Mouse (Mus musculus) spleen, postnatal 4 days (tissue): ENCODE results near the gene Rasgrp2.

ENCODE experiments used
- DNase-seq, 2 experiments: peaks; one replicate each; pipeline ENCODE4 v3.0.0; 2022; ENCODE audit warnings: low spot score in 2 of 2

Rasgrp2 gene

GRCm38 (mm10) chr19:6382323-6382924, 16.7 kb upstream of the Rasgrp2 start:
- no peak for DNase-seq

DNA sequence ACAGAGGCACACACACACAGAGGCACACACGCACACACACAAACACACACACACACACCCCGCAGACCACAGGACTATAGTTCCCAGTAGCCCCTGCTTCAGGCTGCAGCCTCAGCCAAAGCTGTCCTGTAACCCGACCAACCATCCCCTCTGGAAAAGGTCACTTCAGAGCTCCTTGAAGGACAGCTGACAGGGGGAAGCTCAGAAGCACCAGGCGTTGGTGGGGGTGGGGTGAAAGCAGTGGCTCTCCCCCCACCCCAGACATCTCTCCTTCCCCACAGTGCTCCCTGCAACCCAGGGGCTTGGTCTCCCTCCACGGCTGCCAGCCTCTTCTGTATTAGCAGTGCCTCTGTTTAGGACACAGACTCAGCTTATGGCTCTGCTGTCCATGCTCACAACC, 15.7 kb upstream of the Rasgrp2 start:
- DNase-seq = no peak

DNA sequence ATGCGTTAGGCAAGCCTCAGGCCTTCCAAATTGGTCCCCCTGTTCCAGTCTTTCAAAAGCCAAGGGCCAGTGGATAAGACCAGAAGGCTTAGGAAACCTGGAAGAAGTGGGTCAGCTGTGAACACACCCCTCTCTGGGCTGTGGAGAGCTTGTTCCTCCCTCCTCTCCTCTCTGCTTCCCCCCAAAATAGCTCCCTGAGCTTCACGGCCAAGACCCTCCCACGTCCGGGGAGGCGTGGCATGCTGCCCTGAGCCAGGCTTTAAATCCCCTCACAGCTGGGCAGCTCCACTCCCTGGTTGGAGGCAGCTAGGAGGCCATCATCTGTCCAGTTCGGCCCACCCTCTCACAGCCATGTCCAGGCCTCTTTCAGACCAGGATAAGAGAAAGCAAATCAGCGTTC, 15.0 kb upstream of the Rasgrp2 start, which contains the start of gene Pygm:
Gene Pygm (plus strand): TSS at position 272 of the 400 bp plus-strand sequence.
- no peak for DNase-seq

DNA sequence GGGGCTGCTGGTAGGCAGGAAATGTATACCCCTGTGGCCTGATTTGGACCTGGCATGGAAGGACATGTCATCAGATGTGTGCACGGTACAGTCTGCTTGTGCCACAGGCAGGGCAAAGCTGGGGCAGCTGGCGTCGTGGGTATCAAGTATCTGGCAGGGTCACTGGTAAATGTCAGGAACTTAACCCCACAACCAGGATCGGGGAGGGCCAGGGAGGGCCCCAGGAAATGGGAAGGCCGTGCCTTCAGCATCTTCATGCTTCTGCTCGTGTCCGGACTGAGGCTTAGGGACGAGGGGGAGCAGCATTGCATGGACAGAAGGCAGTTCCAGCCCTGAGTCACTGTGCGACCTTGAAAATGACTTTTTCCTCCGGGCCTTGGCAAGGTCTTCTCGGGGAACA, 14.2 kb upstream of the Rasgrp2 start:
- DNase-seq = no peak

DNA sequence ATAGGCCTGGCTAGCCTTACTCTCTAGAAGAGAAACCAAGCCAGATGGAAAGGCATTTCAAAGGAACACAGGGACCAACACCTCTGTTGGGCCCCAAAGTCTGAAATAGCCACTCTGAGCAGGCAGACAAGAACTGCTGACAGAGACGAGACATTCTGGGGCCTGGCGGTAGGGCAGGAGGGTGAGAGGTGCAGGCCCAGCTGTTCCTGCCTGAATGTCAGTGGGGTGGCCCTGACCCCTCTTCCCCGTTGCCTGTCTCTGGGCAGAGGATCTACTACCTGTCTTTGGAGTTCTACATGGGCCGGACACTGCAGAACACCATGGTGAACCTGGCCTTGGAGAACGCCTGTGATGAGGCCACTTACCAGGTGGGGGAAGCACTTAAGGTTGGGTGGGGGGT, 13.7 kb upstream of the Rasgrp2 start:
- no peak for DNase-seq

- DNase-seq = no peak
Observed at GRCm38 (mm10) chr19:6385821-6386220, 13.3 kb upstream of the Rasgrp2 start.

DNA sequence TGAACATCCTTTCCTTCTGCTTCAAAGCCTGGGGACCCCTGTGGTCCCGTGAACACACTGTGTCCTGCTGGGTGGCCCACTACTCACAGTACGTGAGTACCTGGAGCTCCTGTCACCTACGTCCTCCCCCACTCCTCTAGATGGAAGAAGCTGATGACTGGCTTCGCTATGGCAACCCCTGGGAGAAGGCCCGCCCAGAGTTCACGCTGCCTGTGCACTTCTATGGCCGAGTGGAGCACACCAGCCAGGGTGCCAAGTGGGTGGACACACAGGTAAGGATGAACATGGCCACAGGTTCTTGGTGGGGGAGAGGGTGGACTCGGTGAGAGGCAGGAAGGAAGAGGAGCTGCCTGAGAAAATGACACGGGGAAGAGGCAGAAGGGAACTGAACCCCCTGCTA, 12.9 kb upstream of the Rasgrp2 start:
- no peak for DNase-seq

DNA sequence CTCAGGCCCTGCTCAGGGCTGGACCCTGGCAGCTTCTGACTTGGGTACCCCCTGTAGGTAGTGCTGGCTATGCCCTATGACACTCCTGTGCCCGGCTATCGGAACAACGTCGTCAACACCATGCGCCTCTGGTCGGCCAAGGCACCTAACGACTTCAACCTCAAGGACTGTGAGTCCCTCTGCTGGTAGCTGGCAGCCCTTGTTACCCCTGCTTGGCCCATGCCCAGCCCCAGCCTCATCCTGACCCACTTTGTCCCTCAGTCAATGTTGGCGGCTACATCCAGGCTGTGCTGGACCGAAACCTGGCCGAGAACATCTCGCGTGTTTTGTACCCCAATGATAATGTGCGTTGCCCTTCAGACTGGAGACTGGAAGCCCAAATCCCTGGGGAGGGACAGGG, 11.1 kb upstream of the Rasgrp2 start:
- DNase-seq = peak in 1 of 2 experiments; percentile 66

- peak in 1 of 2 experiments; percentile 53 for DNase-seq
Observed at GRCm38 (mm10) chr19:6389803-6390202, 9.3 kb upstream of the Rasgrp2 start.

- DNase-seq = no peak
Observed at GRCm38 (mm10) chr19:6390251-6390650, 8.9 kb upstream of the Rasgrp2 start.

DNA sequence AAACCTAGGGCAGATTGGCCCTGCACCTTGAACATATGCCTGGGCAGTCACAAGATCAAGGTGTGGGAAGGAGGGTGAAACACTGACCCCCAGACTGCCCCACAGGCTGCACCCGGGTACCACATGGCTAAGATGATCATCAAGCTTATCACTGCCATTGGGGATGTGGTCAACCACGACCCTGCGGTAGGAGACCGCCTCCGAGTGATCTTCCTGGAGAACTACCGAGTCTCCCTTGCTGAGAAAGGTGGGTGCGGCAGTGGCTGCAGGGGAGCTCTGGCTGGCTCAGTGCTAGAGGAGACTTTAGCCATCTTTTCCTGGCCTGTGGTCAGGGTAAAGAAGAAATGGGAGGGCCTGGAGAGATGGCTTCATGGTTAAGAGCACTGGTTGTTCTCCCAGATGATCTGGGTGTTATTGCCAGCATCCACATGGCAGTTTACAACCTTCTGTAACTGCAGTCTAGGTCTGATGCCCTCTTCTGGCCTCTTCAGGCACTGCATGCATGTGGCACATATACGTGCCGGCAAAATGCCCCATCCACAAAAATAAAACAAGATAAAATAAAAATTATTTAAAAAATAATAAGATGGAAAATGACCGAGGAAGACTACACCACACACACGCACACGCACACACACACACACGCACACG, 6.3 kb upstream of the Rasgrp2 start:
- DNase-seq = no peak

GRCm38 (mm10) chr19:6393637-6394036, 5.5 kb upstream of the Rasgrp2 start:
- no peak for DNase-seq

- DNase-seq = no peak
Observed at GRCm38 (mm10) chr19:6396237-6396636, 2.9 kb upstream of the Rasgrp2 start.

- no peak for DNase-seq
Observed at GRCm38 (mm10) chr19:6397582-6398249, 1.4 kb upstream of the Rasgrp2 start.

DNA sequence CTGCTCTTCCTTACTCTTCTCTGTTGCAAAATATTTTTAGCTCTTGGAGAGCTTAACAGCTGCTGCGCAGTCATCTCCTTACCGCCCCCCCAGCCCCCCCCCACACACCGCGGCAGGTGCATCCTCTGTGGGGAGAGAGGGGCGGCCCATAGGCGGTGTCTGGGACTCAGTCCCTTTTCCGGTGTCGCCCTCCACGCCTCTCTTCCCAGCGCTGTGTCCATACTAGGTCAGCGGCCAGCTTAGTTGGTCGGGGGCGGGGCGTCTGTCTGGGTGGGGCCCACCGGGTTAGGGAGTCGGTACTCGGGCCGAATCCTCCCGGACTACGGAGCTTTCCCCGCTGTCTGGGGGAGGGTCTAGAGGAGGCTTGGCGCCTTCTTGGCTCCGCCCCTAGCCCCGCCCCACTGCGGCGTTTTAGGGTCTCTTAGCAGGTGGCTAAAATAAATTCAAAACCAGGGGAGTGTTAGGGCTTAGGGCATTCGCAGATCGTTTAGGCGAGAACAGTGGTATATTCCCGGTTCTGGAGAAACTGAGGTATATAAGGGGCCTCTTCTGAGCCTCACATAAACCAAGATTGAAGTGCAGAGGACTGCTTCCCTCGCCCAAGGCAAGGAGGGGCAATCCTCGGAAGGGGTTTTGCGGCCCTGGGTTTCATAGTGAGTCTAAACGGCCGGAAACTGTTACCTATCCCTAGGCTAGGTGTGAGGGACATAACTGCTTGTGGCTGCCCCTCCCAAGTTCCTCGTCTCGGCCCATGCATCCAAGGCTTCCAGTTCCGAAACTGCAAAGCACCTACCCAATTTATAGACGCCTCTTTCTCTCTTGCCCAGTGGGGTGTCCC, 474 bp upstream of the Rasgrp2 start:
- DNase-seq = peak; percentile 82 to 88

GRCm38 (mm10) chr19:6400096-6401086, 1.3 kb downstream of the Rasgrp2 start:
- DNase-seq = no peak

- peak; percentile 84 to 95 for DNase-seq
Observed at GRCm38 (mm10) chr19:6401131-6401815, 2.1 kb downstream of the Rasgrp2 start.

DNA sequence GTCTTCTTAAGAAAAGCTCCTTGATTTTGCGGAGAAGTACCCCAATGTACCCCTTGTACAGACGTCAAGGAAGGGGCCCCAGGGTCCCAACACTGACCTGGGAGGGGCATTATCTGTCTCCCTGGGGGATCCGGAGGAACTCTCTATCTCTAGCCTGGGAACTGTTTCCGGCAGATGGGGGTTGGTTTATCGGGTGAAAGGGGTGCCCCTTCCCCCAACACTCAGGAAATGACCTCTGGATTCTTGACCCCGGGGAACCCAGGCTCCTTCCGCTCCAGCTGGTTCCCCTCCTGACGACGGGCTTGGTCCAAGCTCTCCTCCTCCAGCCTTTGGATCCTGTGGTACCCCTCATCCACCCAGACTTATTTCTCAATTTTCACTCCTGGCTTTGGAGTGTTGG, 2.8 kb downstream of the Rasgrp2 start:
- no peak for DNase-seq

- DNase-seq = no peak
Observed at GRCm38 (mm10) chr19:6403869-6404268, 4.7 kb downstream of the Rasgrp2 start.

GRCm38 (mm10) chr19:6405433-6405832, 6.3 kb downstream of the Rasgrp2 start:
- DNase-seq = no peak
